Mouse (Mus musculus): ENCODE data around the gene Rtkn. TPM values are rescaled to one million over a fixed set of nuclear protein-coding genes. Genes with fewer than 3 reads are reported as not detected.

The Rtkn gene
- total RNA-seq, 1 experiment: 20.0 TPM

- Histone ChIP-seq H3K9me3 (ENCODE audit: control insufficient read depth, insufficient read depth, low read depth, low read length) (no peaks in the 10 kb centered on the region), H3K36me3 (ENCODE audit: control insufficient read depth, insufficient read depth, low read length, poor library complexity, severe bottlenecking) (peaks cover 4% of the 10 kb centered on the region; the same call in 1 of the 2 replicates), H3K4me3 (ENCODE audit: insufficient read depth in 1 of 2, low read depth in 1 of 2, low read length in 2 of 2, poor library complexity in 1 of 2, severe bottlenecking in 1 of 2) (peak overlapping the region; percentile 85 to 99; a peak in 3 of 4 replicates), H3K27ac (ENCODE audit: insufficient read depth, low read depth, low read length, poor library complexity, severe bottlenecking) (no peak overlapping the region), H3K4me1 (ENCODE audit: control insufficient read depth in 2 of 2, insufficient read depth in 2 of 2, low read length in 2 of 2, poor library complexity in 1 of 2) (peaks cover 0 to 3% of the 10 kb centered on the region in 2 experiments; a peak in 2 of 4 replicates), H3K9ac (ENCODE audit: insufficient read depth, low read depth, low read length, poor library complexity, severe bottlenecking) (no peak overlapping the region)
- no peak for DNase-seq (ENCODE audit: low read depth, low spot score)
- no peak for TF ChIP-seq CHD2 (IDR thresholded peaks at IDR 0.05; ENCODE audit: low read depth, low read length)
- no peak for TF ChIP-seq HCFC1 (IDR thresholded peaks at IDR 0.05; ENCODE audit: borderline replicate concordance, insufficient read depth, low read length)
- in situ Hi-C loops (cut with MboI; ENCODE audit: low sequenced_read_pairs in 2 of 2, unreplicated experiment in 2 of 2): no loop called here
These were observed 18.7 kb upstream of the Rtkn start for GRCm38 (mm10) chr6:83116373-83117164.

- H3K4me1 ChIP-seq (ENCODE audit: control insufficient read depth in 2 of 2, insufficient read depth in 2 of 2, low read length in 2 of 2, poor library complexity in 1 of 2): peaks cover 0 to 3% of the 10 kb centered on the region in 2 experiments; a peak in 2 of 4 replicates
- DNase-seq (ENCODE audit: low read depth, low spot score): no peak
- no peaks in the 10 kb centered on the region for H3K9me3 ChIP-seq (ENCODE audit: control insufficient read depth, insufficient read depth, low read depth, low read length)
- in situ Hi-C loops (cut with MboI; ENCODE audit: low sequenced_read_pairs in 2 of 2, unreplicated experiment in 2 of 2): no loop called here
- no peak overlapping the region for H3K4me3 ChIP-seq (ENCODE audit: insufficient read depth in 1 of 2, low read depth in 1 of 2, low read length in 2 of 2, poor library complexity in 1 of 2, severe bottlenecking in 1 of 2)
- TF ChIP-seq CHD2 (IDR thresholded peaks at IDR 0.05; ENCODE audit: low read depth, low read length): no peak
- TF ChIP-seq HCFC1 (IDR thresholded peaks at IDR 0.05; ENCODE audit: borderline replicate concordance, insufficient read depth, low read length): no peak
- TF ChIP-seq MAFK (IDR thresholded peaks at IDR 0.05; ENCODE audit: insufficient read depth, low read depth, low read length): no peak
- no peak for TF ChIP-seq ZNF384 (IDR thresholded peaks at IDR 0.05; ENCODE audit: low read depth, low read length)
- TF ChIP-seq ZC3H11A (IDR thresholded peaks at IDR 0.05; ENCODE audit: borderline replicate concordance, low read depth, low read length): no peak
- no peak overlapping the region for H3K9ac ChIP-seq (ENCODE audit: insufficient read depth, low read depth, low read length, poor library complexity, severe bottlenecking)
- H3K27ac ChIP-seq (ENCODE audit: insufficient read depth, low read depth, low read length, poor library complexity, severe bottlenecking): no peak overlapping the region
- peaks cover 4% of the 10 kb centered on the region; the same call in 1 of the 2 replicates for H3K36me3 ChIP-seq (ENCODE audit: control insufficient read depth, insufficient read depth, low read length, poor library complexity, severe bottlenecking)
These were observed 18.2 kb upstream of the Rtkn start for GRCm38 (mm10) chr6:83117165-83117438.

- peaks cover 3% of the 10 kb centered on the region in 2 experiments; a peak in 3 of 4 replicates for H3K4me1 ChIP-seq (ENCODE audit: control insufficient read depth in 2 of 2, insufficient read depth in 2 of 2, low read length in 2 of 2, poor library complexity in 1 of 2)
- no peak overlapping the region for H3K9ac ChIP-seq (ENCODE audit: insufficient read depth, low read depth, low read length, poor library complexity, severe bottlenecking)
- no peak for DNase-seq (ENCODE audit: low read depth, low spot score)
- H3K4me3 ChIP-seq (ENCODE audit: insufficient read depth in 1 of 2, low read depth in 1 of 2, low read length in 2 of 2, poor library complexity in 1 of 2, severe bottlenecking in 1 of 2): no peak overlapping the region
- peaks cover 4% of the 10 kb centered on the region; the same call in 1 of the 2 replicates for H3K36me3 ChIP-seq (ENCODE audit: control insufficient read depth, insufficient read depth, low read length, poor library complexity, severe bottlenecking)
- no peaks in the 10 kb centered on the region for H3K9me3 ChIP-seq (ENCODE audit: control insufficient read depth, insufficient read depth, low read depth, low read length)
- H3K27ac ChIP-seq (ENCODE audit: insufficient read depth, low read depth, low read length, poor library complexity, severe bottlenecking): no peak overlapping the region
- in situ Hi-C loops (cut with MboI; ENCODE audit: low sequenced_read_pairs in 2 of 2, unreplicated experiment in 2 of 2): no loop called here
- TF ChIP-seq ZC3H11A (IDR thresholded peaks at IDR 0.05; ENCODE audit: borderline replicate concordance, low read depth, low read length): no peak
- TF ChIP-seq CHD2 (IDR thresholded peaks at IDR 0.05; ENCODE audit: low read depth, low read length): no peak
- TF ChIP-seq ZNF384 (IDR thresholded peaks at IDR 0.05; ENCODE audit: low read depth, low read length): no peak
- no peak for TF ChIP-seq HCFC1 (IDR thresholded peaks at IDR 0.05; ENCODE audit: borderline replicate concordance, insufficient read depth, low read length)
- no peak for TF ChIP-seq MAFK (IDR thresholded peaks at IDR 0.05; ENCODE audit: insufficient read depth, low read depth, low read length)
These were observed 17.6 kb upstream of the Rtkn start for GRCm38 (mm10) chr6:83117616-83118015.

- Histone ChIP-seq H3K4me3 (ENCODE audit: insufficient read depth in 1 of 2, low read depth in 1 of 2, low read length in 2 of 2, poor library complexity in 1 of 2, severe bottlenecking in 1 of 2) (no peak overlapping the region), H3K36me3 (ENCODE audit: control insufficient read depth, insufficient read depth, low read length, poor library complexity, severe bottlenecking) (peaks cover 4% of the 10 kb centered on the region; the same call in 1 of the 2 replicates), H3K9me3 (ENCODE audit: control insufficient read depth, insufficient read depth, low read depth, low read length) (no peaks in the 10 kb centered on the region), H3K27ac (ENCODE audit: insufficient read depth, low read depth, low read length, poor library complexity, severe bottlenecking) (no peak overlapping the region), H3K4me1 (ENCODE audit: control insufficient read depth in 2 of 2, insufficient read depth in 2 of 2, low read length in 2 of 2, poor library complexity in 1 of 2) (peaks cover 3% of the 10 kb centered on the region in 2 experiments; a peak in 3 of 4 replicates), H3K9ac (ENCODE audit: insufficient read depth, low read depth, low read length, poor library complexity, severe bottlenecking) (no peak overlapping the region)
- in situ Hi-C loops (cut with MboI; ENCODE audit: low sequenced_read_pairs in 2 of 2, unreplicated experiment in 2 of 2): no loop called here
- no peak for DNase-seq (ENCODE audit: low read depth, low spot score)
- no peak for TF ChIP-seq HCFC1 (IDR thresholded peaks at IDR 0.05; ENCODE audit: borderline replicate concordance, insufficient read depth, low read length)
- TF ChIP-seq CHD2 (IDR thresholded peaks at IDR 0.05; ENCODE audit: low read depth, low read length): no peak
- TF ChIP-seq MAFK (IDR thresholded peaks at IDR 0.05; ENCODE audit: insufficient read depth, low read depth, low read length): no peak
- TF ChIP-seq ZC3H11A (IDR thresholded peaks at IDR 0.05; ENCODE audit: borderline replicate concordance, low read depth, low read length): no peak
- no peak for TF ChIP-seq ZNF384 (IDR thresholded peaks at IDR 0.05; ENCODE audit: low read depth, low read length)
These were observed 16.9 kb upstream of the Rtkn start for GRCm38 (mm10) chr6:83118369-83118768.

Data from ES-E14 (cell line).